Mouse (Mus musculus) C2C12 (cell line): ENCODE results near the gene Larp6. TPM values are rescaled to one million over a fixed set of nuclear protein-coding genes. Genes with fewer than 3 reads are reported as not detected.

Experiments
- H3K27me3 ChIP-seq: one replicate; pipeline ENCODE4 v1.6.1; 2011; ENCODE audit not compliant: control insufficient read depth, insufficient read depth, insufficient read length
- H3K36me3 ChIP-seq: one replicate; pipeline ENCODE4 v1.6.1; 2011; ENCODE audit not compliant: control insufficient read depth, insufficient read depth
- H3K4me3 ChIP-seq: one replicate; pipeline ENCODE4 v1.5.1; 2011; ENCODE audit warnings: mild to moderate bottlenecking, control low read depth; ENCODE audit not compliant: poor library complexity, insufficient read depth, severe bottlenecking
- H3K79me2 ChIP-seq: one replicate; pipeline ENCODE4 v1.6.1; 2011; ENCODE audit not compliant: control insufficient read depth, insufficient read depth
- H3K79me3 ChIP-seq: one replicate; pipeline ENCODE4 v1.6.1; 2011; ENCODE audit warnings: low read depth, control low read depth
- H3ac ChIP-seq: one replicate; pipeline ENCODE3; 2011; ENCODE audit warnings: low read depth; ENCODE audit not compliant: control insufficient read depth, insufficient read length
- CEBPB ChIP-seq: IDR thresholded peaks from one replicate; pipeline ENCODE4 v1.6.1; 2011; ENCODE audit warnings: low read depth, mild to moderate bottlenecking, control low read depth, moderate library complexity
- CTCF ChIP-seq: IDR thresholded peaks from one replicate; pipeline ENCODE4 v1.5.1; 2011; ENCODE audit not compliant: control insufficient read depth, insufficient read depth, insufficient read length
- FOSL1 ChIP-seq: IDR thresholded peaks from one replicate; pipeline ENCODE4 v1.8.0; 2011; ENCODE audit warnings: mild to moderate bottlenecking, low read length; ENCODE audit not compliant: poor library complexity, insufficient read depth, severe bottlenecking
- MAX ChIP-seq: IDR thresholded peaks from one replicate; pipeline ENCODE4 v1.6.1; 2011; ENCODE audit warnings: mild to moderate bottlenecking, control low read depth
- MYOD1 ChIP-seq: IDR thresholded peaks from one replicate; pipeline ENCODE4 v1.6.1; 2011; ENCODE audit warnings: low read depth; ENCODE audit not compliant: control insufficient read depth, insufficient read length
- MYOG ChIP-seq: IDR thresholded peaks from one replicate; pipeline ENCODE4 v1.6.1; 2011; ENCODE audit not compliant: control insufficient read depth, insufficient read length; ENCODE audit errors: extremely low read depth
- USF1 ChIP-seq: IDR thresholded peaks from one replicate; pipeline ENCODE4 v1.6.1; 2011; ENCODE audit warnings: low read depth, mild to moderate bottlenecking, control low read depth, moderate library complexity
- polyA plus RNA-seq: library from polyadenylated mRNA; unstranded; fragments of >200 nt; fragmentation: generic; extraction: Trizol; gene quantifications from one replicate; pipeline ENCODE4 v1.2.1, GENCODE M21; 2012; ENCODE audit warnings: missing spikeins

Larp6 gene
- polyA plus RNA-seq, 1 experiment, result 0.83 TPM

DNA sequence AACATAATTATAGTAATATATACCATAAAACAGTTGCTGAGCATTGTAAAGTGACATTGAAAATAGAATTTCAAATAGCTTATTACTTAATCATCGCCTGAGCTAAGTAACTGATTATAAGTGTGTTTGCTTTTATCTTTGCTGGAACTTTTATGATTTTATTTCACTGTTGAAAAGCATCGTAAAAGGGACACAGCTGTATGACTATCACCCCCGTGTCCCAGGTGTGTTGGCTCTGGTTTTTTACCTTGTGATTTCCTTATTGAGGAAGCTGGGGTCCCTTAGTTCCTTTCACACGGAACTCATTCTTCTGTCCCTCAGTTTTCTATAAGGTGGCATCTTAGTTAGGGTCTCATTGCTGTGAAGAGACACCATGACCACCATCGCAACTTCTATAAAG, 34.9 kb downstream of the Larp6 start:
- Histone ChIP-seq H3K27me3 (no peaks in the 10 kb centered on the region), H3K79me3 (no peaks in the 10 kb centered on the region), H3K4me3 (no peak overlapping the region), H3K36me3 (no peaks in the 10 kb centered on the region), H3ac (no peak overlapping the region), H3K79me2 (no peaks in the 10 kb centered on the region)
- TF ChIP-seq CEBPB (no peak), MAX (no peak), FOSL1 (no peak), MYOG (no peak), MYOD1 (no peak), USF1 (no peak), CTCF (no peak)

DNA sequence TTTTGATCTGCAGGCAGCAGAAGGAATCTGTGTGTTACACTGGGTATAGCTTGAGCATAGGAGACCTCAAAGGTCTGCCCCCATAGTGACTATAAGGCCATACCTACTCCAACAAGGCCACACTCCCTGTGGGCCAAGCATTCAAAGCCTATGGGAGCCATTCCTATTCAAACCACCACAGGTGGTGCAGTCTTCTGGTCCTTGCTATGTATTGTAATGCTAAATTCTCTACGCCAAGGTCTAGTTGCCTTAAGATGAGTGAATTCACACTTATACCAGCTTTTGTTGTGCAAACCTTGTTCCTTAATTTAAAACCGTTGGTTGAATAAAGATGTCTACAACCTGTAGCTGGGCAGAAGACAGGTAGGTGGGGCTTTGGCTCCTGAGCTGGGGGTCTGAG, 35.4 kb downstream of the Larp6 start:
- H3K36me3 ChIP-seq, result no peaks in the 10 kb centered on the region
- no peak overlapping the region for H3K4me3 ChIP-seq
- H3K79me2 ChIP-seq, result no peaks in the 10 kb centered on the region
- no peaks in the 10 kb centered on the region for H3K79me3 ChIP-seq
- H3ac ChIP-seq, result no peak overlapping the region
- TF ChIP-seq USF1 (no peak), FOSL1 (no peak), MAX (no peak), MYOD1 (no peak), CTCF (no peak), CEBPB (no peak), MYOG (no peak)
- H3K27me3 ChIP-seq, result no peaks in the 10 kb centered on the region

DNA sequence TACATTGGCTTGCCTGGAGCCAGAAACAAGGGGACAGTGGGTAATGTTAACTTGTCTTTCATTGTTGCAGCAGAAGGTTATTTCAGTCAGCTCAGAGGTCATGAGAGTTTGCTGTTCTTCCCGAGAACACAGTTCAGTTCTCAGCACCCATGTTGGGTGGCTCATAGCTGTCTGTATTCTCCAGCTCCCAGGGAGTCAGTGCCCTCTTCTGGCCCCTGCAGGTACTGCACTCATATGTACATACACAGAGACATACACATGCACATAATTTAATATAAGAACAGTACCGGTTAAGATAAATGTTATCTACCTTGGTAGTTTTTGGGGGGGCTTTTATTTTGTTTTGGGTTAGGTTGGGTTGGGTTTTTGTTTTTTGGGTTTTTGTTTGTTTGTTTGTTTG, 36.3 kb downstream of the Larp6 start:
- Histone ChIP-seq H3K36me3 (no peaks in the 10 kb centered on the region), H3K79me3 (no peaks in the 10 kb centered on the region), H3K27me3 (no peaks in the 10 kb centered on the region), H3K79me2 (no peaks in the 10 kb centered on the region), H3K4me3 (no peak overlapping the region), H3ac (no peak overlapping the region)
- TF ChIP-seq MYOD1 (no peak), FOSL1 (no peak), CEBPB (no peak), MYOG (no peak), CTCF (no peak), MAX (no peak), USF1 (no peak)

DNA sequence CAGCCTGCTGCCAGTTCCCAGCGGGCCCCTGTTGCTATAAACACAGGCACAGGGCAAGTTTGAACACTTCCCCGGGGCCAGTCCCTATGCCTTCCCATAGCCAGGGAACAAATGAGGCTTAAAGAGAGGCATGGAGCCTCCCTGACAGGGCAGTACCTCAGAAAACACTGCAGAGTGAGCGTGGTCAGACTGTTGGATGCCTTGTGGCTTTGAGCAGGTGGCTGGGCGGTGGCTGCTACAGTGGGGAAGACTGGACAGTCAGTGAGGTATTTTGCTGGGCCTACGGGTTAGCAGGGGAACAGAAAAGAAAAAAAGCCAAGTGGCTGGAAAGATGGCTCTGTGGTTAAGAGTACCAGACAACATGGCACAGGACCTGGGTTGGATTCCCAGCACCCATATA, 38.3 kb downstream of the Larp6 start:
- Histone ChIP-seq H3K27me3 (no peaks in the 10 kb centered on the region), H3K79me3 (no peaks in the 10 kb centered on the region), H3K79me2 (no peaks in the 10 kb centered on the region), H3K36me3 (no peaks in the 10 kb centered on the region), H3ac (no peak overlapping the region), H3K4me3 (no peak overlapping the region)
- TF ChIP-seq MAX (no peak), MYOG (no peak), MYOD1 (no peak), CEBPB (no peak), FOSL1 (no peak), USF1 (no peak), CTCF (no peak)

DNA sequence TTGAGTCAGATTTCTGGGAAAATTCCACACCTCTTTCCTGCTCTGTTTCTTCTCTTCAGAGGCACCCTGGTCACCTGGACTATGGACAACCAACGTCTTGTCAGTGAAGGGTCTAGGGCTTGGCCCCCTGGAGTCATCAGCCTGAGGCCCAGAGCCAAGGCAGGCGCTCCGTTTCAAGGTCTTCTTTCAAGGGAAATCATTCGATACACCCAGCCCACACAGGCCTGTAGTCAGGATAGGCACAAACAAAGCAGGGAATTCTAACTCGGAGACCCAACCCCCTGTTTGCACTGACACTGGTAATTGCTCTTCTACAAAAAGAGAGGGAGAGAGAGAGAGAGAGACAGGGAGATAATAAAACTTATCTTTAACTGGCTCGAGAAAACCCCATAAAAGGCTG, 39.2 kb downstream of the Larp6 start:
- no peak for TF ChIP-seq CTCF
- no peak for TF ChIP-seq CEBPB
- no peak for TF ChIP-seq MAX
- TF ChIP-seq FOSL1, result no peak
- no peak for TF ChIP-seq MYOD1
- no peak for TF ChIP-seq MYOG
- TF ChIP-seq USF1, result no peak
- no peaks in the 10 kb centered on the region for H3K27me3 ChIP-seq
- no peaks in the 10 kb centered on the region for H3K79me2 ChIP-seq
- H3ac ChIP-seq, result no peak overlapping the region
- no peak overlapping the region for H3K4me3 ChIP-seq
- no peaks in the 10 kb centered on the region for H3K36me3 ChIP-seq
- no peaks in the 10 kb centered on the region for H3K79me3 ChIP-seq

DNA sequence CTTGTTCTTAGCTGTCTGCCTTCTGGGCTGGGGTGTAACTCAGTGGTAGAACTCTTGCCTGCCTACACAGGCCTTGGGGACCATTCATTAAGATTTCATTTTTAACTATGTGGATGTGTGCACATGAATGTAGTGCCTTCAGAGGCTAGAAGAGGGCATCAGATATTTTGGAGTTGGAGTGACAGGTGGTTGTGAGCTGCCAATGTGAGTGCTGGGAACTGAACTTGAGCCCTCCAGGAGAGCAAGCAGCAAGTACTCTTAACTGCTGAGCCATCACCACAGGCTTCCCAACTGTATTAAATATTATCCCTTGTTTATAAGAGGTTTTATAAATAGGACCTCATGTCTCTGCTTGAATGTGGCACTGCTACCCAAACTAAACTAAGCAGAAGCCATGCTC, 39.8 kb downstream of the Larp6 start:
- Histone ChIP-seq H3K4me3 (no peak overlapping the region), H3K79me2 (no peaks in the 10 kb centered on the region), H3K36me3 (no peaks in the 10 kb centered on the region), H3ac (no peak overlapping the region), H3K27me3 (no peaks in the 10 kb centered on the region), H3K79me3 (no peaks in the 10 kb centered on the region)
- TF ChIP-seq CEBPB (no peak), MYOD1 (no peak), FOSL1 (no peak), USF1 (no peak), MYOG (no peak), MAX (no peak), CTCF (no peak)
